Mouse (Mus musculus) frontal cortex, adult 2 months (tissue): Measurements from ENCODE around the gene Zfp1. TPM values are rescaled to one million over a fixed set of nuclear protein-coding genes. Genes with fewer than 3 reads are reported as not detected.
A peak's percentile ranks its signal among the peaks of the same experiment; 100 is the strongest.

ENCODE experiments used
- DNase-seq, 2 experiments: peaks; one replicate each; pipeline ENCODE4 v3.0.0; 2022; ENCODE audit warnings: low spot score in 1 of 2; ENCODE audit errors: extremely low spot score in 1 of 2
- polyA plus RNA-seq: library from polyadenylated mRNA; depleted of rRNA; stranded (reverse); fragments of >200 nt; gene quantifications from 2 replicates; pipeline ENCODE4 v1.2.3, GENCODE M21; 2012; rRNA removed

Zfp1 gene
- polyA plus RNA-seq, 1 experiment, result 30.3 TPM

DNA sequence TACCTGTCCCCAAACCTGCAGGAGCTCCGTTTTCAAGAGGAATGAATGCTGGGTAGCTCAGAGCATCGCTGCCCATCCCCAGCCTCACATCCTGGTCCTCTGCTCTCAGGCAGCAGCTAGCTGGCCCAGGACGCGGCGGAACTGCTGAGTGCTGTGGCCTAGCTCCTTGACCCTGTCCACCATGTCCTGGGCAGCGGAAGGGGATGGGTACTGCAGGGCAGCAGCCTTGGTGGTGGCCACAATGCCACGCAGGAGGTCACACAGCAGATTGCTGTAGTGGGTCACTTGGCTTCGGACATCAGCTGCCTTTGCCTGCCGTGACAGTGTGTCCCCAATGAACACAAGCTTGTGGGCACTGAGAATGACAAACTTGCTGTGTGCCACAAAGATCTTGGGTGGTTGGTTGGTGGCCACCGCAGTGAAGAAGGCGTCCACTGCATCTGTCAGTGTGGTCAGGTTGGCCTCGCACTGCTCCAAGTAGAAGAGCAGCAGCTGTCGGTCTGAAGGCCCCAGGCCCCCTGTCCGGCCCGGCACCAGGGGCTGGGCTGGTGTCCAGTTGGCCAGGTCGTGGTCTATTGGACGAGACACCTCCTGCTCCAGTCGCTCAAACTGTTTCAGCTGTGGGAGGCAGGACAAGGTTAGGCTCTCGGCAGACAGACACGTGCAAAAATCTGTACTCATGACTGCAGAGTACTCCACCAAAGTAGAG lies 67.7 kb downstream of the Zfp1 start:
- no peak for DNase-seq

DNA sequence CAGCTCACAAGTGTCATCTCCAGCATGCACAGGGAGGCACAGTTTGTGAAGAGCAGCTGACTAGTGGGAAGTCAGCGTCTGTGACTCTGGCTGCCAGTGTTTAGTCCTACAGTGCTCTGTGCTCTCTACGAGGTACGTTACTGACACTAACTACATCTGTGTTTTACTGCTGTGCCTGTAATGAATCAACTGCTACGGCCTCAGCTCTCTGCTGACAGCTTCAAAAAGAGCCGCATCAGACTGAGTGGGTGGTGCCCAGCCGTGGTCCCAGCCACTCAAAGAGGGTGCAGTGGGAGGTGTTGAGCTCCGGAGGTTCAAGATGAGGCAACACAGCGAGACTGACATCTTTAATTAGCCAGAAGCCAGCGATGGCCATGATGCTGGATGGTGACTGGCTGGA lies 68.9 kb downstream of the Zfp1 start:
- DNase-seq, result peak; percentile 47 to 60

DNA sequence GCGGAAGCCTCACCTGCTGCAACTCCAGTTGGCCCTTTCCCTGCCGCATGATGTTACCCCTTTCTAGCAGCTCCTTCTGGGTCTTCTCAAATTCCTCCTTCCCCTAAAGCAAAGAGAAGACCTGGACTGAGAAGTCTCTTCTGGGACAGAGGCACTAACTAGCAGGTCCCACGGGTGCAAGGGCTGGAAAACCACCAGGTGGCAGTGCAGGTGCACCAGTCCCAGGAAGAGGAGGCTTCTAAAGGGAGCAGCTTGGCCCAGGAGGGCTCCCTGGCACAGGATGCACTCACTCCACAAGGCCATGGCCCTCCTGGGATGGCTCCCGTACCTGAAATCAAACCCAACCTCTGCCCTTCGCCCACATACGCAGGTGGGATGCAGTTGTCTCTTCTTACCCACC lies 69.4 kb downstream of the Zfp1 start:
- DNase-seq, result peak in 1 of 2 experiments; percentile 74

DNA sequence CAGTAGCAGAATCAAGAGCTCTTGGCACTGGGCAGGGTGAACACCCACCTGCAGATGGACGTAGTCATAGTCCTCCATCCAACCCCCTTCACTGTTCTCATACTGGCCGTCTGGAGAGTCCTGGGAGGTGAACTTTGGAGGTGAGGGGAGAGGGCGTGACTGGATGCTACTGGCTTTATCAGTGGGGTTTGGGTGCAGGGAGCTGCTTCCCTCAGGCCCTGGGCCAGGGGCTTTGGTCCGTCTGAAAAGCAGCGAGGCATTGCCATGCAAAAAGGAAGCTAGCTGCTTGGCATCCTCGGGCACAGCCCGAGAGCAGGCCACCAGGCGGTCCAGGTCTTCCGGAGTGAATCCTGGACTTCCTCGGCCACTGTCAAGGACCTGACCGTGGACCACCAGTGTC lies 70.1 kb downstream of the Zfp1 start:
- no peak for DNase-seq

DNA sequence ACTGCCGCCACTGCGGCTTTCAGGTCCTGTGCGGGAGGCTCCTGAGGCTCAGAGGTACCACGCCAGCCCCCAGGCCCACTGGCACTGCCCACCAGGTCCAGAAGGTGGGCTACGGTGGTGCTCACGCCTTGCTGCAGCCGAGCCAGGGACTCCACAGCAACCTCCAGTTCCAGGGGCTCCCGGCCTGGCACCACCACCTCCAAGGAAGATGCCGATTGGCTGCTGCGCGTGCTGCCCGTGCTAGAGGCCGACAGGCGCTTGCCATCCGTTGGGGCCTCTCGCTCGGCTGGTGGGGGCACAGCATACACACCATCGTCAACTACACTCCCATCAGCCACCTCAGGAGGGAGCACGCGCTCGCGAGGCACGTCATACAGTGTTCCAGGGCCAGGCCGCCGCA lies 70.6 kb downstream of the Zfp1 start:
- DNase-seq, result no peak

DNA sequence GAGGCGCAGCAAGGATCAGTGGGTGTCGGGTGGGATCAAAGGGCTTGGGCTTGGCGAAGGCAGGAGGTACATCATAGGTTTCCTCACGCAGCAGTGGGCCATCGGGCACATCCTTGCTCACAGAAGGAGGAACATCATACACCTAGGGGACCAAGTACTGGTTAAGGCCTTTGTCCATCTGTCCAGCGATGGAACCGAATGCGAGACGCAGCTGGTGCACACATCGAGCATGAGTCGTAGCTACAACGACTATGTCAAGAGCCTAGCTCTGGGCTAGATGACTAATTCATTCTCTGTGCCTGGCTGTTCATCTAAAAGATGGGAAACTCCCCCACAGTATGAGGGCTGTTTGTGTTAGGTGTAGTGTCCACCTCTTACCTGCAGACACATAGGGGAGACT lies 71.1 kb downstream of the Zfp1 start:
- DNase-seq, result no peak

DNA sequence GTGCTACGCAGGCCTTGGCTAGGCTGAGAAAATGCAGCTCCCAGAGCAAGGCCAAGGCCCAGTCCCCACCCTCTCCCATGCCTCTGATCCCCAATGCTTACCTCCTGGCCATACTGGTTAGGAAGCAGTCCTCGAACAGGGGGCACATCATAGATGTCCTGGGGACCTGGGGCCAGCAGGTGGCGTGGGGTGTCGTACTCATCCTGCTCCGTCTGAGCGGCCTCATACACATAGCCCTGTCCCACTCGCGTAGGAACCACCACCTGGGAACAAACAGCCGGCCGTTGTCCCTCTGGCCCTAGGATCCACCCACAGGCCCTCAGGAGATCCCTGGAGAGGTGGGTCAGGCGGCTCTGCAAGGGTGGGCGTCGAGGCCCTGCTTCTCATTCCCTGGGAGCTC lies 72.3 kb downstream of the Zfp1 start:
- DNase-seq, result no peak

DNA sequence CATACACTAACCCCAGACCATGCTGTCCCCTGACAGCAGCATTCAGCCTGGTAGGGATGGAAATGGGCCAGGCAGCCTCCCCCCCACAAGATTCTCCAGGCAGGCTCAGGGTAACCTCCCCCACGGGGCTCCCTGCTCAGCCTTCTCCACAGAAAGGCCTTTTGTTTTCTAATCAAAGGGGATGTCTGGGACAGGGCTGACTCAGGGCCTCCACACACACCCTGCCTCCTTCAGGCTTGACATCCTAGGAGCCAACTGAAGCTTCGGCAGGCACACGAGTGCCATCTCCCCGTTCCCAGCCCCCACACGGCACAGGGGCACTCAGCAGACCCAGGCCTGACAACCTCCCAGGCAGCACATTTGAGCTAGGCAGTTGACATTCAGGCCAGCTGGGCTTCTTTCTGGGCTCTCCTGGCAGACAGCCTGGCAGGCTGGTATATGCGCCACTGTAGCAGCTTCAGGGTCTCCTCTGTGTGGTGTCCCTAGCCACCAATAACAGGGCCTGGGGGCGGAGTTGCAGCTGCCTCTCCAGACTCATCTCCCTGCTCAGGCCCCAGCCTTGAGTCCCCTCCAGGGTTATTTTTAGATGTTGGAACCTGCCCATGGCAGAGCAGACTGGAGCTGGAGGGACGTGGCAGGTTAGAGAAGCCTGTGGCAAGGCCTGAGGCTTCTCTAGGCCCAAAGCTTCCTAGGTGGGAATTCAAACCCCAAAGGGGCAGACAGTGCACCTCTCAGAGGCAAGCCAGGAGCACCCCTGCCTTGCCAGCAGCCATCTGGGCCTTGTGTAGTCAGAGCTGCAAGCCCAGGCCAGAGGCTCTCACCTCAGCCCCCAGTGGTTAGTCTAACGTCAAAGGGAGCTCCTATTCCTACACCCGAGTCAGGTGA lies 73.6 kb downstream of the Zfp1 start:
- DNase-seq, result peak; percentile 70 to 75

DNA sequence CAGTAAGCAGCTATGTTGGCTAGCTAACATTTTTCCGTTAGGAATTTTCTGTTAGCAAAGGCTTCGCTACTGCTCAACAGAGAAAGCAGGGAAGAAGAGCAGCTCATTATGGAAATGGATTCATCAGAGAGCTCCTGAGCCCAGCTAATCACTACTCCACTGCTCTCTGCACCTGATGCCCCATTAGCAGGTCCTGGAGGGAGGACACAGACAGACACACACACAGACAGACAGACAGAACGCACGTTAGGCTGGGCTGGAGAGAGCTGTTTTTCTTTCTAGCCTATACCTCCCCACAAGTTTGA lies 74.2 kb downstream of the Zfp1 start:
- DNase-seq, result no peak

DNA sequence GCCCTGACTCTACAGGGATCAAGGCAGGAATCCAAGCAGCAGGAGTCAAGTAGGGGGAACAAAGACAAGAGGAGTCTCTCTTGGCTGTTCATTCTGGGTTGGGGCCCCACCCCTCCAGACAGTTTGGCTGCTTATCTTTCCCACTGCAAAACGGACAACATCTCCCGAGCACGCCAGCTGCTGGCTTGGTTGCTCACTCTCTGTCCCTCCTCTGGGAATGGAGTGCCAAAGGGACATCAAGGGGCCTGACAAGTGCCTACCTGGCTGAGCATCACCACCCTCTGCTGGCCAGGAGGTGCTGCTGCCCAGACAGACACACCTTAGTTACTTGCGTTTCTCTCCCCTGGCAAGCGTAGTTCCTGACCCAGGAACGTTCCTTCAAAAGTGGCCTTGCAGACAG lies 74.7 kb downstream of the Zfp1 start:
- no peak for DNase-seq

DNA sequence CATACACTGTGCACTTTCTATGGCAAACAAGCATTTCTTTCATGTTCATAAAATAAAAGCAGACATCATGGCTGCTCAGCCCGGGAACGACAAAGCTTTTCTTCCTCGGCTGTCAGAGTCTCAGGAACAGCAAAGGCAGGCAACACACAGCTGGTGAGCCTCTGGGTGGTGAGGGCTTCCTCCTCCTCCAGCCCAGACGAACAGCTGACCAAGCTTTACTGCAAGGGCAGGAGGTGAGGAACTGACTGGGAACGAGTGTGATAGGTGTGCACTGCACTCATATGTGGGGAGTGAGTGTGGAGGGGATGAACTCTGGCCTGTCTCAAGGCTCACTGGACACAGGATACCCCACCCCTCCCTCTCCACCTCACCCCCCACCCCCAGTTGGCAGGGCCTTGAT lies 75.7 kb downstream of the Zfp1 start:
- no peak for DNase-seq

DNA sequence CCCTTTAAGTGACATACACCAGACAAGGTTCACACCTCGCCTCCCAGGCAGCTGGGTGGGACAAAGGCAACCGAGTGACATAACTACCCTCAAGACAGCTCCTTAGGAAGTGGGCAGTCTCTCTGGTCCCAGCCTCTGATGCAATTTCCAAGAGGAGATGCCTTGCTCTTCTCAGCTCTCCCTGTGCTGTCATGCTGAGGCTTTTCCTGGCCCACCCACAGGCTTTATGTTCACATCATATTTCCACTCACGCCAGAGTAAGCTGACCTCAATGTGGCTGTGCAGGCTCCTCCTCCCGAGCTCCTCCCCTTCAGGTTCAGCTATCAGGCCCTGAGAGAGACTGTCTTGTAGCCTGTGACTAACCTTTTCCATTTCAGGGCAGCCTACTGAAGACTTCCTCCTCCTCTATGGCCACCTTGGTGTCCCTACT lies 76.9 kb downstream of the Zfp1 start:
- no peak for DNase-seq

Other genes with a start within 250 kb of the Zfp1 start
- gene Fa2h, start 249.6 kb upstream of the Zfp1 start, polyA plus RNA-seq, result 25.6 and 28.7 TPM in 2 replicates
- gene Wdr59, start 121.3 kb upstream of the Zfp1 start, polyA plus RNA-seq, result 14.8 and 17.2 TPM in 2 replicates
- gene Znrf1, start 107.3 kb upstream of the Zfp1 start, polyA plus RNA-seq, result 157 and 162 TPM in 2 replicates
- 18.1 and 18.2 TPM in 2 replicates for gene Ldhd, start 13.0 kb upstream of the Zfp1 start, polyA plus RNA-seq
- 0.24 and 0.25 TPM in 2 replicates for gene Ctrb1, start 47.6 kb downstream of the Zfp1 start, polyA plus RNA-seq
- gene Bcar1, start 100.4 kb downstream of the Zfp1 start, polyA plus RNA-seq, result 42.1 and 44.2 TPM in 2 replicates
- 101 and 111 TPM in 2 replicates for gene Cfdp1, start 210.9 kb downstream of the Zfp1 start, polyA plus RNA-seq
- gene Tmem170, start 233.3 kb downstream of the Zfp1 start, polyA plus RNA-seq, result 3.8 TPM in 2 replicates